Mouse (Mus musculus) MEL (cell line): ENCODE measurements around the gene Urad. TPM values are rescaled to one million over a fixed set of nuclear protein-coding genes. Genes with fewer than 3 reads are reported as not detected.

Experiments used
- DNase-seq: peaks from one replicate; pipeline ENCODE4 v3.0.0; 2011; ENCODE audit warnings: low read depth, low spot score
- H3K27ac ChIP-seq: 2 replicates; pipeline ENCODE4 v1.5.1; 2012; ENCODE audit warnings: low read depth, mild to moderate bottlenecking, control low read depth, low read length, moderate library complexity; ENCODE audit not compliant: control insufficient read depth
- H3K27me3 ChIP-seq, 2 experiments: fragments of 150-350 bp in 1 of 2; sonication (generic) in 1 of 2; 2 replicates each; pipeline ENCODE4 v1.6.1; 2012; ENCODE audit warnings: low read length in 2 of 2, mild to moderate bottlenecking in 2 of 2, improper control_type of control experiment in 1 of 2, moderate library complexity in 1 of 2; ENCODE audit not compliant: insufficient read depth in 2 of 2, control insufficient read depth in 1 of 2
- H3K36me3 ChIP-seq, 2 experiments: 2 replicates each; pipeline ENCODE4 v1.6.1; 2012 to 2014; ENCODE audit warnings: low read length in 2 of 2, improper control_type of control experiment in 1 of 2, inconsistent platforms in 1 of 2, mild to moderate bottlenecking in 1 of 2; ENCODE audit not compliant: insufficient read depth in 2 of 2, control insufficient read depth in 1 of 2
- H3K4me1 ChIP-seq, 2 experiments: fragments of 150-350 bp in 1 of 2; sonication (generic) in 1 of 2; 2 replicates each; pipeline ENCODE4 v1.6.1; 2012; ENCODE audit warnings: low read length in 2 of 2, improper control_type of control experiment in 1 of 2, mild to moderate bottlenecking in 1 of 2; ENCODE audit not compliant: insufficient read depth in 2 of 2, control insufficient read depth in 1 of 2
- H3K4me3 ChIP-seq, 2 experiments: fragments of 150-350 bp in 1 of 2; sonication (generic) in 1 of 2; 2 replicates each; pipeline ENCODE4 v1.5.1; 2012; ENCODE audit warnings: low read depth in 2 of 2, low read length in 2 of 2, mild to moderate bottlenecking in 2 of 2, moderate library complexity in 2 of 2, control low read depth in 1 of 2, improper control_type of control experiment in 1 of 2; ENCODE audit not compliant: control insufficient read depth in 1 of 2, insufficient read depth in 1 of 2
- H3K79me2 ChIP-seq: 2 replicates; pipeline ENCODE4 v1.6.1; 2012; ENCODE audit warnings: mild to moderate bottlenecking, low read length, moderate library complexity; ENCODE audit not compliant: control insufficient read depth, poor library complexity, insufficient read depth
- H3K9ac ChIP-seq: 2 replicates; pipeline ENCODE4 v1.6.1; 2012; ENCODE audit warnings: low read depth, mild to moderate bottlenecking, control low read depth, low read length, moderate library complexity; ENCODE audit not compliant: control insufficient read depth, poor library complexity, severe bottlenecking
- H3K9me3 ChIP-seq: fragments of 150-350 bp; sonication (generic); replicated peaks from 2 replicates; pipeline ENCODE4 v1.6.1; 2012; ENCODE audit warnings: mild to moderate bottlenecking, low read length, improper control_type of control experiment, moderate library complexity; ENCODE audit not compliant: insufficient read depth
- BHLHE40 ChIP-seq: IDR thresholded peaks from 2 replicates; pipeline ENCODE4 v1.6.1; 2012; ENCODE audit warnings: low read depth, mild to moderate bottlenecking, inconsistent platforms, low read length, improper control_type of control experiment, borderline replicate concordance
- CHD1 ChIP-seq: IDR thresholded peaks from 2 replicates; pipeline ENCODE4 v1.6.1; 2012; ENCODE audit warnings: low read depth, mild to moderate bottlenecking, inconsistent platforms, low read length, improper control_type of control experiment
- CTCF ChIP-seq, 3 experiments: IDR thresholded peaks in 2 of 3; conservative IDR thresholded peaks in 1 of 3; 2 replicates each; pipeline ENCODE4 v1.5.1; 2011 to 2012; ENCODE audit warnings: low read length in 3 of 3, low read depth in 2 of 3, mild to moderate bottlenecking in 2 of 3, improper control_type of control experiment in 1 of 3, inconsistent platforms in 1 of 3, mixed read lengths in 1 of 3, moderate library complexity in 1 of 3; ENCODE audit not compliant: control insufficient read depth in 1 of 3, insufficient read depth in 1 of 3, poor library complexity in 1 of 3, severe bottlenecking in 1 of 3
- E2F4 ChIP-seq: IDR thresholded peaks from 2 replicates; pipeline ENCODE4 v1.6.1; 2011; ENCODE audit warnings: low read depth, low read length, improper control_type of control experiment, borderline replicate concordance
- ELF1 ChIP-seq: IDR thresholded peaks from 2 replicates; pipeline ENCODE4 v1.6.1; 2014; ENCODE audit warnings: low read depth, mild to moderate bottlenecking, inconsistent platforms, low read length, improper control_type of control experiment, moderate library complexity
- EP300 ChIP-seq, 2 experiments: IDR thresholded peaks; 2 replicates each; pipeline ENCODE4 v1.6.1; 2011; ENCODE audit warnings: improper control_type of control experiment in 2 of 2, low read length in 2 of 2, low read depth in 1 of 2, mild to moderate bottlenecking in 1 of 2
- ETS1 ChIP-seq: IDR thresholded peaks from 2 replicates; pipeline ENCODE4 v1.6.1; 2012; ENCODE audit warnings: low read depth, mild to moderate bottlenecking, inconsistent platforms, low read length, improper control_type of control experiment, moderate library complexity
- GABPA ChIP-seq: IDR thresholded peaks from 2 replicates; pipeline ENCODE4 v1.6.1; 2012; ENCODE audit warnings: low read depth, mild to moderate bottlenecking, inconsistent platforms, low read length, improper control_type of control experiment, moderate library complexity
- GATA1 ChIP-seq: IDR thresholded peaks from 2 replicates; pipeline ENCODE4 v1.6.1; 2011; ENCODE audit warnings: low read depth, low read length, improper control_type of control experiment
- HCFC1 ChIP-seq: IDR thresholded peaks from 2 replicates; pipeline ENCODE4 v1.6.1; 2012; ENCODE audit warnings: low read depth, mild to moderate bottlenecking, inconsistent platforms, low read length, improper control_type of control experiment, moderate library complexity
- KAT2A ChIP-seq: conservative IDR thresholded peaks from 2 replicates; pipeline ENCODE4 v1.6.1; 2012; ENCODE audit warnings: low read depth, low read length, improper control_type of control experiment, inconsistent platforms
- MEF2A ChIP-seq: IDR thresholded peaks from 2 replicates; pipeline ENCODE4 v1.6.1; 2014; ENCODE audit warnings: low read depth, mild to moderate bottlenecking, inconsistent platforms, low read length, improper control_type of control experiment; ENCODE audit not compliant: poor library complexity, insufficient replicate concordance, severe bottlenecking; ENCODE audit errors: extremely low read depth
- MXI1 ChIP-seq: IDR thresholded peaks from 2 replicates; pipeline ENCODE4 v1.6.1; 2011; ENCODE audit warnings: mild to moderate bottlenecking, low read depth, low read length, improper control_type of control experiment
- MYC ChIP-seq: IDR thresholded peaks from 2 replicates; pipeline ENCODE4 v1.6.1; 2011; ENCODE audit warnings: low read depth, mild to moderate bottlenecking, low read length, improper control_type of control experiment, moderate library complexity
- NELFE ChIP-seq: IDR thresholded peaks from 2 replicates; pipeline ENCODE4 v1.6.1; 2011; ENCODE audit warnings: low read depth, low read length, improper control_type of control experiment
- NRF1 ChIP-seq: IDR thresholded peaks from 2 replicates; pipeline ENCODE4 v1.6.1; 2014; ENCODE audit warnings: low read depth, mild to moderate bottlenecking, inconsistent platforms, low read length, improper control_type of control experiment, moderate library complexity; ENCODE audit not compliant: poor library complexity, insufficient read depth, severe bottlenecking
- POLR2A ChIP-seq, 2 experiments: IDR thresholded peaks; 2 replicates each; pipeline ENCODE4 v1.6.1; 2011 to 2012; ENCODE audit warnings: low read length in 2 of 2, mild to moderate bottlenecking in 2 of 2, control low read depth in 1 of 2, improper control_type of control experiment in 1 of 2, low read depth in 1 of 2, moderate library complexity in 1 of 2; ENCODE audit not compliant: control insufficient read depth in 1 of 2, insufficient read depth in 1 of 2, poor library complexity in 1 of 2
- POLR2AphosphoS5 ChIP-seq: IDR thresholded peaks from 2 replicates; pipeline ENCODE4 v1.6.1; 2012; ENCODE audit warnings: low read depth, borderline replicate concordance, mild to moderate bottlenecking, inconsistent platforms, low read length, moderate library complexity, mixed read lengths
- RAD21 ChIP-seq: IDR thresholded peaks from 2 replicates; pipeline ENCODE4 v1.6.1; 2011; ENCODE audit warnings: mild to moderate bottlenecking, low read depth, low read length, improper control_type of control experiment
- SIN3A ChIP-seq: IDR thresholded peaks from 2 replicates; pipeline ENCODE4 v1.6.1; 2012; ENCODE audit warnings: low read length, improper control_type of control experiment, inconsistent platforms
- SMC3 ChIP-seq: IDR thresholded peaks from 2 replicates; pipeline ENCODE4 v1.6.1; 2011; ENCODE audit warnings: low read depth, low read length, improper control_type of control experiment
- TBP ChIP-seq: IDR thresholded peaks from 2 replicates; pipeline ENCODE4 v1.8.0; 2011; ENCODE audit warnings: low read depth, low read length, improper control_type of control experiment
- TCF12 ChIP-seq: IDR thresholded peaks from 2 replicates; pipeline ENCODE4 v1.6.1; 2014; ENCODE audit warnings: low read depth, mild to moderate bottlenecking, inconsistent platforms, low read length, improper control_type of control experiment, moderate library complexity
- UBTF ChIP-seq: IDR thresholded peaks from 2 replicates; pipeline ENCODE4 v1.6.1; 2012; ENCODE audit warnings: low read depth, mild to moderate bottlenecking, inconsistent platforms, low read length, improper control_type of control experiment, moderate library complexity, borderline replicate concordance; ENCODE audit not compliant: insufficient read depth
- USF1 ChIP-seq: IDR thresholded peaks from 2 replicates; pipeline ENCODE4 v1.6.1; 2014; ENCODE audit warnings: low read depth, mild to moderate bottlenecking, inconsistent platforms, low read length, improper control_type of control experiment, moderate library complexity
- USF2 ChIP-seq, 2 experiments: IDR thresholded peaks; 2 replicates each; pipeline ENCODE4 v1.6.1; 2011 to 2012; ENCODE audit warnings: improper control_type of control experiment in 2 of 2, low read length in 2 of 2, borderline replicate concordance in 1 of 2, inconsistent platforms in 1 of 2, low read depth in 1 of 2, mild to moderate bottlenecking in 1 of 2; ENCODE audit not compliant: insufficient read depth in 1 of 2
- ZKSCAN1 ChIP-seq: IDR thresholded peaks from 2 replicates; pipeline ENCODE4 v1.6.1; 2012; ENCODE audit warnings: low read depth, mild to moderate bottlenecking, inconsistent platforms, low read length, improper control_type of control experiment, moderate library complexity
- polyA plus RNA-seq, 2 experiments: library from polyadenylated mRNA; stranded (reverse) in 1 of 2; unstranded in 1 of 2; fragments of >175 nt in 1 of 2; fragments of >200 nt in 1 of 2; gene quantifications; 2 replicates each; pipeline versions ENCODE4 v1.2.1 to v1.2.4; 2012; ENCODE audit warnings: low replicate concordance in 2 of 2, low read depth in 1 of 2; ENCODE audit not compliant: insufficient read length in 2 of 2, insufficient read depth in 1 of 2, missing spikeins in 1 of 2
- total RNA-seq: library from RNA; depleted of rRNA; stranded (reverse); fragments of 300-350 nt; gene quantifications from 2 replicates; pipeline ENCODE4 v1.2.3, GENCODE M21; 2012

The Urad gene
- total and polyA plus RNA-seq, 3 experiments, result not detected

DNA sequence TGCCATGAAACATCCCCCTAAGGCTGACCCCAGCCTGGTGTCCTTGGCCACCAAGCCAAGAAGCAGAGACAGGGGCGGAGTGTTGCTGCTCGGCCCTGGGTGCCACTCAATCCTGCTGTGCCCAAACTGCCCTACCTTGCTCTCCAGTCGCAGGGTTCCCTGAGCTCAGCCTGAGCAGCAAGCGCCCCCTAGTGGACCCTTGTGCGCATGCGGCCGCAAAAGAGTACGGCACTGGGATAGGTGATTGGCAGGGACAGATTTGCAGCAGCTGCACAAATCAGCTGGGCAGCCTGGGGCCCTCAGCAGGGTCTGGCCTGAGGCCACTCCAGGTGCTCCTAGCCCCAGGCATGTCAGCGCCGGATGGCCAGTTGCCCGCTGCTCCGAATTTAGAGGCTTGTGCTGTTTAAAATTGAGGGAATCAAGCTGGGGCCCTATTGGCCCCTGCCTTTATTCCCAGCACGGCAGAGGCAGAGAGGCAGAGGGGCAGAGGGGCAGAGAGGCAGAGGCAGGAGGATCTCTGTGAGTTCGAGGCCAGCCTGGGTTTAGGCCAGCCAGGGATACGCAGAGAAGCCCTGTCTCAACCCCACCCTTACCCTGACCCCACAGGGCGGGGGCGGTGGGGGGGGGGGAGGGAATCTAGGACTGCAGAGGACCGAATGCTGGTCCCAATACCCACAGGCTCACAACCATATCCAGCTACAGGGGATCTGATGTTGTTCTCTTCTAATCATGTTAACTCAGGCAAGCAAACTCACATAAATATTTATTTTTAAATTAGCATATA, 28.9 kb downstream of the Urad start (continued):
- peak; percentile 60 for TF ChIP-seq NRF1
- no peak for TF ChIP-seq USF2 (IDR thresholded peaks at IDR 0.05; ENCODE audit: borderline replicate concordance in 1 of 2, insufficient read depth in 1 of 2, low read depth in 1 of 2, low read length in 2 of 2)
- no peak for TF ChIP-seq CHD1
- no peak for TF ChIP-seq POLR2A (IDR thresholded peaks at IDR 0.05; ENCODE audit: control insufficient read depth in 1 of 2, insufficient read depth in 1 of 2, low read depth in 1 of 2, low read length in 2 of 2, poor library complexity in 1 of 2)

DNA sequence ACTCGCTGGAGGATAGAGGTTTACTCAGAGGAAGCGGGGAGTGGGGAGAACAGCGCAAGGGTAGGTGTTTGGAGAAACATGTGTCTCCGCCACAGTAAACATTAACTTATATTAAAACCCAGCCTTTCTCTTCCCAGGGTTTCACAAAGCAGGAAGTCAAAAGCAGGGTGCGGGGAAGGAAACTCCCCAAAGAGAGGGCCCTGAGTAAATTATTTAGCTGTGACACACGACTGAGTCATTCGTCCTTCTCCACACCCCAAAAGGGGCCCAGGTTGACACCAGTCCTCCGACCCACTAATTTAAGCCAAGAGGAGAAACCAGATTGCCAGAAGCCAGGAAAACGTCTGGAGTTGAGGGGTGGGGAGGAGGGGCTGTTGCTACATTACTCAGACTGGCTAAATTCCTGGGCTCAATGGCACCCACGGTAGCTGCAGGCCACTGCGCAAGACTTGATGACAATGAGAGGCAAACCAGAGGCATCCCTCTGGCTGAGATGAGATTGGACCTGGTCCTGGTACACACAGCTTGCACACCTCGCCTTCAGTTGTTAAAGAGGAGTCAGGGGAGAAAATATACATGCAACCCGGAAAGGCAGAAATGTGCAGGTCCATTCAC, 29.6 kb downstream of the Urad start:
- DNase-seq, result peak; percentile 76
- 0 out of 4 replicates have a peak, but pooled peaks cover 0 to 2% of the 10 kb centered on the region in 2 experiments for H3K27me3 ChIP-seq
- H3K36me3 ChIP-seq, result peaks cover 0 to 3% of the 10 kb centered on the region in 2 experiments; a peak in 1 of 4 replicates
- peak overlapping the region; percentile 59 to 69 for H3K4me3 ChIP-seq
- TF ChIP-seq POLR2A (IDR thresholded peaks at IDR 0.05; ENCODE audit: control insufficient read depth in 1 of 2, insufficient read depth in 1 of 2, low read depth in 1 of 2, low read length in 2 of 2, poor library complexity in 1 of 2) (no peak), SIN3A (no peak), EP300 (IDR thresholded peaks at IDR 0.05; ENCODE audit: low read depth in 1 of 2, low read length in 2 of 2) (no peak), GATA1 (no peak), E2F4 (no peak), RAD21 (no peak), SMC3 (no peak), ETS1 (no peak), BHLHE40 (no peak), MYC (no peak), MEF2A (no peak), POLR2AphosphoS5 (no peak), ZKSCAN1 (no peak), GABPA (no peak), UBTF (0 out of 2 replicates have a peak, but pooled peaks have one; percentile 6), TCF12 (no peak), ELF1 (peak; percentile 61; the same call in 1 of the 2 replicates), KAT2A (no peak), MXI1 (peak; percentile 46; the same call in 1 of the 2 replicates), HCFC1 (no peak), TBP (0 out of 2 replicates have a peak, but pooled peaks have one; percentile 28), NELFE (peak; percentile 37; the same call in 1 of the 2 replicates), CTCF (IDR thresholded peaks at IDR 0.05 in 2 of 3, conservative IDR thresholded peaks at IDR 0.05 in 1 of 3; ENCODE audit: control insufficient read depth in 1 of 3, insufficient read depth in 1 of 3, low read depth in 2 of 3, low read length in 3 of 3, poor library complexity in 1 of 3, severe bottlenecking in 1 of 3) (no peak), USF1 (no peak)
- peaks cover 0 to 4% of the 10 kb centered on the region in 2 experiments; a peak in 2 of 4 replicates for H3K4me1 ChIP-seq
- peak overlapping the region; percentile 72 for H3K27ac ChIP-seq
- H3K79me2 ChIP-seq, result no peaks in the 10 kb centered on the region; the same call in 1 of the 2 replicates
- H3K9me3 ChIP-seq, result no peaks in the 10 kb centered on the region
- H3K9ac ChIP-seq, result peak overlapping the region; percentile 74
